Mouse (Mus musculus) left cerebral cortex, postnatal 25 days (tissue): ENCODE results near the gene Sorcs2. TPM values are rescaled to one million over a fixed set of nuclear protein-coding genes. Genes with fewer than 3 reads are reported as not detected.

Source experiments
- DNase-seq, 2 experiments: peaks; one replicate each; pipeline ENCODE4 v3.0.0; 2022; ENCODE audit warnings: low spot score in 2 of 2, mixed read lengths in 1 of 2
- intact Hi-C: fragments of 180-260 bp; cut with DNase I; formaldehyde crosslinking; loops from one replicate; pipeline ENCODE4 v1.15.1; 2025
- total RNA-seq, 2 experiments: library from RNA; stranded (reverse); gene quantifications; 2 replicates each; pipeline ENCODE4 v1.2.3; 2021

Sorcs2 gene
- total RNA-seq, 2 experiments from 2014 or later = 39.2 to 43.8 TPM

GRCm38 (mm10) chr5:36108339-36108887, 289.5 kb downstream of the Sorcs2 start:
- intact Hi-C loops = no loop called here
- DNase-seq = peak in 1 of 2 experiments; percentile 27

GRCm38 (mm10) chr5:36103483-36103882, 294.5 kb downstream of the Sorcs2 start:
- DNase-seq = no peak
- intact Hi-C loops = no loop called here

GRCm38 (mm10) chr5:36101129-36101528, 296.8 kb downstream of the Sorcs2 start:
- intact Hi-C loops = no loop called here
- DNase-seq = no peak

- no peak for DNase-seq
- intact Hi-C loops = no loop called here
Observed at GRCm38 (mm10) chr5:36100488-36100887, 297.5 kb downstream of the Sorcs2 start.

GRCm38 (mm10) chr5:36099662-36100061, 298.3 kb downstream of the Sorcs2 start:
- intact Hi-C loops = no loop called here
- DNase-seq = peak in 1 of 2 experiments; percentile 23

- no peak for DNase-seq
- intact Hi-C loops = no loop called here
Observed at GRCm38 (mm10) chr5:36096046-36096445, 301.9 kb downstream of the Sorcs2 start.

GRCm38 (mm10) chr5:36090036-36090435, 307.9 kb downstream of the Sorcs2 start:
- DNase-seq = no peak
- intact Hi-C loops = no loop called here

- no peak for DNase-seq
- intact Hi-C loops = loop anchor here (5.0 kb wide), 1 partner anchor 123 kb away; no protein-coding TSS in a partner anchor
Observed at GRCm38 (mm10) chr5:36089243-36089642, 308.7 kb downstream of the Sorcs2 start.

GRCm38 (mm10) chr5:36086931-36087330, 311.0 kb downstream of the Sorcs2 start:
- intact Hi-C loops = loop anchor here (5.0 kb wide), 1 partner anchor 125 kb away; no protein-coding TSS in a partner anchor
- peak in 1 of 2 experiments; percentile 20 for DNase-seq

- intact Hi-C loops = loop anchor here (5.0 kb wide), 1 partner anchor 127 kb away; no protein-coding TSS in a partner anchor
- peak; percentile 76 to 95 for DNase-seq
Observed at GRCm38 (mm10) chr5:36085621-36086020, 312.3 kb downstream of the Sorcs2 start.

GRCm38 (mm10) chr5:36083869-36084565, 313.9 kb downstream of the Sorcs2 start:
- intact Hi-C loops = no loop called here
- DNase-seq = peak in 1 of 2 experiments; percentile 49

GRCm38 (mm10) chr5:36081021-36081420, 316.9 kb downstream of the Sorcs2 start:
- intact Hi-C loops = no loop called here
- DNase-seq = no peak

GRCm38 (mm10) chr5:36075172-36076074, 322.5 kb downstream of the Sorcs2 start:
- intact Hi-C loops = no loop called here
- no peak for DNase-seq

GRCm38 (mm10) chr5:36069503-36070360, 328.2 kb downstream of the Sorcs2 start:
- intact Hi-C loops = no loop called here
- DNase-seq = peak; percentile 46 to 82

- no peak for DNase-seq
- intact Hi-C loops = no loop called here
Observed at GRCm38 (mm10) chr5:36067651-36068181, 330.2 kb downstream of the Sorcs2 start.

GRCm38 (mm10) chr5:36057804-36058322, 340.1 kb downstream of the Sorcs2 start:
- DNase-seq = peak in 1 of 2 experiments; percentile 39
- intact Hi-C loops = no loop called here

GRCm38 (mm10) chr5:36056921-36057320, 341.0 kb downstream of the Sorcs2 start:
- no peak for DNase-seq
- intact Hi-C loops = no loop called here

- DNase-seq = no peak
- intact Hi-C loops = no loop called here
Observed at GRCm38 (mm10) chr5:36055876-36056275, 342.1 kb downstream of the Sorcs2 start.

GRCm38 (mm10) chr5:36054498-36054897, 343.4 kb downstream of the Sorcs2 start:
- intact Hi-C loops = no loop called here
- DNase-seq = no peak
